Mouse (Mus musculus) E14TG2a.4 (cell line): ENCODE results near the gene Ostm1.

Experiments
- CTCF ChIP-seq: conservative IDR thresholded peaks from 2 replicates; pipeline ENCODE4 v1.5.1; 2014; ENCODE audit warnings: low read length
- NANOG ChIP-seq: IDR thresholded peaks from 2 replicates; pipeline ENCODE4 v1.6.1; 2014; ENCODE audit warnings: borderline replicate concordance, low read length, mixed read lengths
- POU5F1 ChIP-seq: IDR thresholded peaks from 2 replicates; pipeline ENCODE4 v1.6.1; 2014; ENCODE audit warnings: low read length, borderline replicate concordance

- TF ChIP-seq CTCF: no peak
- no peak for TF ChIP-seq POU5F1
- TF ChIP-seq NANOG: no peak
Observed at GRCm38 (mm10) chr10:42714676-42715075, 131.1 kb downstream of the Ostm1 start.
